ENCODE assay signal across 8 mouse cellular contexts in the genomic region with DNA sequence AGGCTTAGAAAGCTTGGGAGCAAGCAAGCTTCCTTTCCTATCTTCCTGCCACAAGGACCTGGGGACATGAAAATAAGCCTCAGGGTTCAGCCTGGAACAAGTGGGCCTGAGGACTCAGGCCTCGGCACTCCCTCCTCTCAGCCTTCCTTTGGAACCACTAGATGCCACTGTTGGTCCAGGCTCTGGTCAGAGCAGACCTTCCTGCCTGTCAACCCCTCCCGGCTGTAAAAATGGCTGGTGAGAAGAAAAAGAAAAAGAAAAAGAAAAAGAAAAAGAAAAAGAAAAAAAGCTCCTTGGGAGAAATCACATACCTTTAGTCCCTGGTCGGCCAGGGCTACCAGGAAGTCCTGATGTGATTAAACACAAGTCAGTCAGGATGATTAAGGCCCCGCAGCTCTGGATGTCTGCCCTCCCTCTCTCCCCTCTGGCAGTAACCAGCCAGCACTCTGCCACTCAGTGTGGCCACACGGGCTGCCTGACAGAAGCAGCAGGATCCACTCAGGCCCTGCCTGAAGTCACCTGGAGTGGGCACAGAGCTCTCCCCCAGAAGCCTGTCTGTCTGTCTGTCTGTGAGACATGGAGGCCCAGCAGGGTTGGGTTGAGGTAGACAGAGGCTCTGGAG. TPM values are rescaled to one million over a fixed set of nuclear protein-coding genes. Genes with fewer than 3 reads are reported as not detected.
DNase-seq lines count a peak whose midpoint lies in the region; ATAC-seq lines count a peak whose summit lies in the region.

No protein-coding gene starts in this region.

- H3K4me1 ChIP-seq in hindbrain, embryonic 16.5 days (ENCODE audit: control insufficient read depth, insufficient read depth, low read depth, low read length), result peaks cover 4% of the 10 kb centered on the region
- H3K4me1 ChIP-seq in midbrain, embryonic 13.5 days (replicated peaks), result peaks cover 17% of the 10 kb centered on the region

- ATAC-seq in frontal cortex, adult (ENCODE audit: low TSS enrichment), result peak; percentile 97
- ATAC-seq in hindbrain, embryonic 16.5 days, result peak; percentile 93
- peak; percentile 83 for ATAC-seq in midbrain, embryonic 13.5 days

- H3K27me3 ChIP-seq in hindbrain, embryonic 16.5 days (replicated peaks; ENCODE audit: control insufficient read depth, insufficient read depth, low read length), result no peaks in the 10 kb centered on the region
- no peaks in the 10 kb centered on the region for H3K27me3 ChIP-seq in midbrain, embryonic 13.5 days

- H3K9me3 ChIP-seq in hindbrain, embryonic 16.5 days (ENCODE audit: control insufficient read depth, low read length), result no peaks in the 10 kb centered on the region
- no peaks in the 10 kb centered on the region for H3K9me3 ChIP-seq in midbrain, embryonic 13.5 days

- H3K36me3 ChIP-seq in hindbrain, embryonic 16.5 days (ENCODE audit: control insufficient read depth, insufficient read depth, low read length), result no peaks in the 10 kb centered on the region
- H3K36me3 ChIP-seq in midbrain, embryonic 13.5 days, result no peaks in the 10 kb centered on the region

- peak overlapping the region; percentile 11; the same call in 1 of the 2 replicates for H3K4me2 ChIP-seq in hindbrain, embryonic 16.5 days (ENCODE audit: low read length)
- H3K4me2 ChIP-seq in midbrain, embryonic 13.5 days (replicated peaks), result no peak overlapping the region

- 13% methylated on average over 5 of the region's 5 CpGs for WGBS in hindbrain, embryonic 16.5 days
- WGBS in midbrain, embryonic 13.5 days, result 25% methylated on average over 5 of the region's 5 CpGs

- H3K27ac ChIP-seq in hindbrain, embryonic 16.5 days (ENCODE audit: low read depth, low read length), result peak overlapping the region; percentile 32; the same call in 1 of the 2 replicates
- H3K27ac ChIP-seq in midbrain, embryonic 13.5 days, result peak overlapping the region; percentile 11; the same call in 1 of the 2 replicates

- H3K9ac ChIP-seq in hindbrain, embryonic 16.5 days (ENCODE audit: low read depth, low read length), result peak overlapping the region; percentile 51
- H3K9ac ChIP-seq in midbrain, embryonic 13.5 days (replicated peaks), result no peak overlapping the region

- DNase-seq in layer of hippocampus, adult 11-12 months (ENCODE audit: low spot score), result peak; percentile 58
- no peak for DNase-seq in layer of hippocampus, adult 9-10 months (ENCODE audit: low spot score)
- DNase-seq in cerebellum, adult 8-10 months, result peak; percentile 36
- DNase-seq in left cerebral cortex, postnatal 25 days (ENCODE audit: low spot score in 2 of 2), result peak; percentile 61 to 74
- peak; percentile 27 for DNase-seq in telencephalon, adult 2 months (ENCODE audit: low read depth, low spot score)

- intact Hi-C loops in left cerebral cortex, postnatal 25 days (cut with DNase I), result loop anchor here (2.0 to 10.0 kb wide), 3 partner anchors 72 to 276 kb away; a partner anchor contains a TSS

- H3K4me3 ChIP-seq in hindbrain, embryonic 16.5 days (ENCODE audit: low read length), result no peak overlapping the region
- H3K4me3 ChIP-seq in midbrain, embryonic 13.5 days (replicated peaks), result no peak overlapping the region

RNA-seq across cellular contexts. Expression of a gene that starts 32.9 kb away (rescaled TPM):
- 0.39 and 0.44 TPM in 2 replicates for polyA plus RNA-seq in hindbrain, embryonic 16.5 days (2015; fragmentation: Nextera tagmentation; extraction: Ambion mirVana)
- total RNA-seq in left cerebral cortex, postnatal 25 days (2021), result under 1 TPM; 0.62 to 0.83 TPM
- 0.12 and 0.13 TPM in 2 replicates for polyA plus RNA-seq in midbrain, embryonic 13.5 days (2015; fragmentation: Nextera tagmentation; extraction: Ambion mirVana)
